Mouse (Mus musculus) embryonic fibroblast, embryonic 13.5 days (primary cell): Measurements from ENCODE around the gene Adrb1.

ENCODE experiments used
- CTCF ChIP-seq: IDR thresholded peaks from 2 replicates; pipeline ENCODE4 v1.5.1; 2011; ENCODE audit warnings: mild to moderate bottlenecking, control low read depth, low read length, moderate library complexity, borderline replicate concordance; ENCODE audit not compliant: insufficient read depth
- POLR2A ChIP-seq: IDR thresholded peaks from 2 replicates; pipeline ENCODE4 v1.6.1; 2011; ENCODE audit warnings: low read depth, mild to moderate bottlenecking, control low read depth, low read length, moderate library complexity

- no peak for TF ChIP-seq CTCF
- no peak for TF ChIP-seq POLR2A
Observed at GRCm38 (mm10) chr19:56702039-56702438, 20.0 kb upstream of the Adrb1 start.
